Mouse (Mus musculus) spleen, postnatal 4 days (tissue): ENCODE results near the gene Zdhhc11.
"Not testable (repeated sequence)": the region's sequence is repeated elsewhere in the genome, so short reads cannot be mapped to it uniquely, and the experiment has no call there.

Source experiments
- DNase-seq, 2 experiments: peaks; one replicate each; pipeline ENCODE4 v3.0.0; 2022; ENCODE audit warnings: low spot score in 2 of 2

The Zdhhc11 gene

GRCm38 (mm10) chr13:74006881-74007280 is 43.2 kb downstream of the Zdhhc11 start:
- not testable (repeated sequence) for DNase-seq

GRCm38 (mm10) chr13:74008216-74008615 is 44.6 kb downstream of the Zdhhc11 start:
- not testable (repeated sequence) for DNase-seq

GRCm38 (mm10) chr13:74008948-74009718 is 45.5 kb downstream of the Zdhhc11 start, which contains the start of gene Tppp:
Tppp (plus strand) TSS chr13:74009407.
- peak; percentile 92 to 94 for DNase-seq

- DNase-seq = peak; percentile 27 to 69
Measured at GRCm38 (mm10) chr13:74009791-74010614, 46.4 kb downstream of the Zdhhc11 start.

- no peak for DNase-seq
Measured at GRCm38 (mm10) chr13:74010678-74011077, 47.0 kb downstream of the Zdhhc11 start.

- no peak for DNase-seq
Measured at GRCm38 (mm10) chr13:74015908-74016307, 52.3 kb downstream of the Zdhhc11 start.

GRCm38 (mm10) chr13:74017426-74017825 is 53.8 kb downstream of the Zdhhc11 start:
- no peak for DNase-seq

GRCm38 (mm10) chr13:74019006-74019405 is 55.4 kb downstream of the Zdhhc11 start:
- DNase-seq = not testable (repeated sequence)

- DNase-seq = no peak
Measured at GRCm38 (mm10) chr13:74025151-74026081, 61.8 kb downstream of the Zdhhc11 start.

- DNase-seq = peak in 1 of 2 experiments; percentile 18
Measured at GRCm38 (mm10) chr13:74026215-74026614, 62.6 kb downstream of the Zdhhc11 start.

- DNase-seq = no peak
Measured at GRCm38 (mm10) chr13:74028116-74028515, 64.5 kb downstream of the Zdhhc11 start.

GRCm38 (mm10) chr13:74029013-74029412 is 65.4 kb downstream of the Zdhhc11 start:
- no peak for DNase-seq

GRCm38 (mm10) chr13:74030691-74031090 is 67.0 kb downstream of the Zdhhc11 start:
- DNase-seq = no peak

- DNase-seq = no peak
Measured at GRCm38 (mm10) chr13:74031133-74031532, 67.5 kb downstream of the Zdhhc11 start.

- DNase-seq = no peak
Measured at GRCm38 (mm10) chr13:74034756-74035155, 71.1 kb downstream of the Zdhhc11 start.

GRCm38 (mm10) chr13:74035776-74036175 is 72.1 kb downstream of the Zdhhc11 start:
- no peak for DNase-seq

- no peak for DNase-seq
Measured at GRCm38 (mm10) chr13:74039926-74040325, 76.3 kb downstream of the Zdhhc11 start.
